Mouse (Mus musculus) brain, embryonic 14.5 days (tissue): ENCODE measurements around the gene Cabp2. TPM values are rescaled to one million over a fixed set of nuclear protein-coding genes. Genes with fewer than 3 reads are reported as not detected.
A peak's percentile ranks its signal among the peaks of the same experiment; 100 is the strongest.
"Not testable (repeated sequence)": the region's sequence is repeated elsewhere in the genome, so short reads cannot be mapped to it uniquely, and the experiment has no call there.

Source experiments
- DNase-seq: peaks from one replicate; pipeline ENCODE4 v3.0.0-alpha.2; 2011; ENCODE audit warnings: low read depth
- CTCF ChIP-seq: fragments of 200-500 bp; IDR thresholded peaks from 2 replicates; pipeline ENCODE4 v1.5.1; 2012; ENCODE audit warnings: inconsistent platforms, mild to moderate bottlenecking, moderate library complexity, borderline replicate concordance; ENCODE audit not compliant: insufficient read depth, insufficient read length; ENCODE audit errors: extremely low read depth
- POLR2A ChIP-seq: fragments of 200-500 bp; IDR thresholded peaks from 2 replicates; pipeline ENCODE4 v1.6.1; 2012; ENCODE audit warnings: mild to moderate bottlenecking, inconsistent platforms, borderline replicate concordance; ENCODE audit not compliant: poor library complexity, insufficient read depth, insufficient read length, severe bottlenecking; ENCODE audit errors: extremely low read depth
- polyA plus RNA-seq: library from polyadenylated mRNA; depleted of rRNA; stranded (reverse); fragments of >200 nt; gene quantifications from 2 replicates; pipeline ENCODE4 v1.2.3, GENCODE M21; 2012

The Cabp2 gene
- polyA plus RNA-seq, 1 experiment = not detected

- TF ChIP-seq CTCF = no peak
- no peak for TF ChIP-seq POLR2A
Observed at GRCm38 (mm10) chr19:4122411-4123370, 41.3 kb downstream of the Cabp2 start.

GRCm38 (mm10) chr19:4124432-4124831 is 43.1 kb downstream of the Cabp2 start:
- TF ChIP-seq CTCF (no peak), POLR2A (no peak)
- no peak for DNase-seq

More at GRCm38 (mm10) chr19:4122411-4123370, 41.3 kb downstream of the Cabp2 start:
- no peak for DNase-seq

- peak; percentile 49 for DNase-seq
Observed at GRCm38 (mm10) chr19:4125268-4125667, 43.9 kb downstream of the Cabp2 start.

- DNase-seq = peak; percentile 99
- TF ChIP-seq CTCF (peak; percentile 71), POLR2A (peak; percentile 91)
Observed at GRCm38 (mm10) chr19:4125741-4126696, 44.6 kb downstream of the Cabp2 start, which contains the start of gene Aip. Aip (minus strand) TSS chr19:4125858.

- DNase-seq = no peak
- TF ChIP-seq POLR2A = no peak
- TF ChIP-seq CTCF = no peak
Observed at GRCm38 (mm10) chr19:4126759-4127495, 45.5 kb downstream of the Cabp2 start.

- DNase-seq = no peak
- TF ChIP-seq POLR2A = no peak
- no peak for TF ChIP-seq CTCF
Observed at GRCm38 (mm10) chr19:4129462-4129861, 48.1 kb downstream of the Cabp2 start.

GRCm38 (mm10) chr19:4130106-4130505 is 48.7 kb downstream of the Cabp2 start:
- no peak for TF ChIP-seq CTCF
- no peak for TF ChIP-seq POLR2A

GRCm38 (mm10) chr19:4131075-4131474 is 49.7 kb downstream of the Cabp2 start:
- no peak for TF ChIP-seq POLR2A
- no peak for TF ChIP-seq CTCF
- no peak for DNase-seq

More at GRCm38 (mm10) chr19:4130106-4130505, 48.7 kb downstream of the Cabp2 start:
- DNase-seq = no peak

GRCm38 (mm10) chr19:4131768-4132167 is 50.4 kb downstream of the Cabp2 start:
- no peak for DNase-seq
- TF ChIP-seq POLR2A (no peak), CTCF (no peak)

GRCm38 (mm10) chr19:4134354-4134753 is 53.0 kb downstream of the Cabp2 start:
- DNase-seq = no peak
- TF ChIP-seq POLR2A (no peak), CTCF (no peak)

- not testable (repeated sequence) for DNase-seq
Observed at GRCm38 (mm10) chr19:4135229-4135962, 54.0 kb downstream of the Cabp2 start.
